Mouse (Mus musculus): Measurements from ENCODE around the gene Prkce. TPM values are rescaled to one million over a fixed set of nuclear protein-coding genes. Genes with fewer than 3 reads are reported as not detected.

Prkce gene
- polyA plus RNA-seq, 1 experiment, result not detected

GRCm38 (mm10) chr17:86303401-86304243, 136.0 kb downstream of the Prkce start:
- Histone ChIP-seq H3K4me3 (ENCODE audit: insufficient read depth, low read depth, low read length) (no peak overlapping the region), H3K27ac (ENCODE audit: insufficient read depth, low read depth, low read length) (no peak overlapping the region), H3K4me1 (ENCODE audit: control insufficient read depth, insufficient read depth, low read length) (peaks cover 46% of the 10 kb centered on the region)
- TF ChIP-seq CTCF (IDR thresholded peaks at IDR 0.05; ENCODE audit: insufficient read depth, low read depth, low read length), result no peak
- no peak for TF ChIP-seq POLR2A (IDR thresholded peaks at IDR 0.05; ENCODE audit: insufficient read depth, low read depth, low read length)
- WGBS, result 86% methylated on average over 19 of the region's 19 CpGs

DNA sequence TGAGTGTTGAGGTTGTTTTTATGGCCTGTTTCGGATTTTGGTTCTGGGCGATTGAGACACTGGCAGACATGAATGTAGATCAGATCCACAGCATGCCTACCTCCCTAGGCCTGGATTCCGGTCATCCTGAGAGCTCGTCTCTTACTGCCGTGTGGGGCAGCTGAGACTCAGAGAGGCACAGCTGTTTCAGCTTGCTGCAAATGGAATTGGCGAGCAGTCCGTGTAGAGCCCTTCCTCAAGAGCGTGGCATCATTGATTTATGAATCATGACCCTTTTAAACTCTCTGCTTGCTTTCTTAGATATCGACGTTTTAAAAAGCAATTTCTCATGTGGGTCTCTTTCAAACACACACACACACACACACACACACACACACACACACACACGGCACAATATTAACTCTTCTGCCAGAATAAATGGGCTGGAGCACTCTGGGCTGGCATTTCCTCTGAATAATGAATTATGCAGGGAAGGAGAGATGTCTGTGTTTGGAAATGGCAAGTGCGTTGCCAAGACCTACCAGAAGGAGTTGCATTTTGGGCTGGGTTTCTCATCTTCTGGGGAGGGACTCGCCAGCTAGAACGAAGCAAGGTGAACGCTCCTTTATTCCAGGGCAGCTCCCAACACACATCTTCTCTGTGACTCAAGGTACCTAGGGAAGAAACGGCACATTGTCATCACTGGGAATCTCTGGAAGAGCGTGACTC, 137.5 kb downstream of the Prkce start:
- no peak overlapping the region for H3K27ac ChIP-seq (ENCODE audit: insufficient read depth, low read depth, low read length)
- whole genome bisulfite sequencing, result 68% methylated on average over 17 of the region's 17 CpGs

DNA sequence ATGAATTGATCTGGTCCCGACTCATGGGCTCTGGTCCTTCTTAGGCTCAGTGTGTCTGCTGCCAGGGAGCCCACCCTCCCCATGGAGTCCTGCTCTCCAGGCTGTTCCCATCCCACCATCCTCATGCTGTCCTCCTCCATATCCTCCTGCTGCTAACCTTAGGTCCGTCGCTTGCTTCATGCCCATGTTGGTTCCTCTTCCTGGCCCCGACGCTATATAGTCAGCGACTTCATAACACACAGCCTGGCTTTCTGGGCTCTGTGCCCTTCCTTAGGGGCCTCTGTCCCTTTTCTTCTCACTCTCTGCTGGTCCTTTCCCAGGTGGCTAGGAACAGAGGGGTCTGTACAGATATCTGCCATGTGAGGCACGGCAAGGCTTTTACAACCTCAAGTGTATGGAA, 138.6 kb downstream of the Prkce start:
- H3K4me3 ChIP-seq (ENCODE audit: insufficient read depth, low read depth, low read length), result no peak overlapping the region
- no peak overlapping the region for H3K27ac ChIP-seq (ENCODE audit: insufficient read depth, low read depth, low read length)
- TF ChIP-seq POLR2A (IDR thresholded peaks at IDR 0.05; ENCODE audit: insufficient read depth, low read depth, low read length) (no peak), CTCF (IDR thresholded peaks at IDR 0.05; ENCODE audit: insufficient read depth, low read depth, low read length) (no peak)
- WGBS, result 85% methylated on average over 7 of the region's 7 CpGs
- H3K4me1 ChIP-seq (ENCODE audit: control insufficient read depth, insufficient read depth, low read length), result peaks cover 51% of the 10 kb centered on the region

More for the DNA sequence above, 137.5 kb downstream of the Prkce start:
- Histone ChIP-seq H3K4me1 (ENCODE audit: control insufficient read depth, insufficient read depth, low read length) (peaks cover 52% of the 10 kb centered on the region), H3K4me3 (ENCODE audit: insufficient read depth, low read depth, low read length) (no peak overlapping the region)
- no peak for TF ChIP-seq CTCF (IDR thresholded peaks at IDR 0.05; ENCODE audit: insufficient read depth, low read depth, low read length)

GRCm38 (mm10) chr17:86313413-86314139, 146.0 kb downstream of the Prkce start:
- 61% methylated on average over 8 of the region's 8 CpGs for WGBS
- TF ChIP-seq POLR2A (IDR thresholded peaks at IDR 0.05; ENCODE audit: insufficient read depth, low read depth, low read length) (no peak), CTCF (IDR thresholded peaks at IDR 0.05; ENCODE audit: insufficient read depth, low read depth, low read length) (no peak)
- Histone ChIP-seq H3K4me1 (ENCODE audit: control insufficient read depth, insufficient read depth, low read length) (peaks cover 35% of the 10 kb centered on the region), H3K27ac (ENCODE audit: insufficient read depth, low read depth, low read length) (no peak overlapping the region), H3K4me3 (ENCODE audit: insufficient read depth, low read depth, low read length) (no peak overlapping the region)

- Histone ChIP-seq H3K4me1 (ENCODE audit: control insufficient read depth, insufficient read depth, low read length) (peaks cover 23% of the 10 kb centered on the region), H3K27ac (ENCODE audit: insufficient read depth, low read depth, low read length) (no peak overlapping the region), H3K4me3 (ENCODE audit: insufficient read depth, low read depth, low read length) (no peak overlapping the region)
- 91% methylated on average over 4 of the region's 4 CpGs for WGBS
- TF ChIP-seq CTCF (IDR thresholded peaks at IDR 0.05; ENCODE audit: insufficient read depth, low read depth, low read length) (no peak), POLR2A (IDR thresholded peaks at IDR 0.05; ENCODE audit: insufficient read depth, low read depth, low read length) (no peak)
These were observed 148.3 kb downstream of the Prkce start for GRCm38 (mm10) chr17:86315874-86316273.

GRCm38 (mm10) chr17:86316771-86317170, 149.2 kb downstream of the Prkce start:
- Histone ChIP-seq H3K27ac (ENCODE audit: insufficient read depth, low read depth, low read length) (no peak overlapping the region), H3K4me3 (ENCODE audit: insufficient read depth, low read depth, low read length) (no peak overlapping the region), H3K4me1 (ENCODE audit: control insufficient read depth, insufficient read depth, low read length) (peaks cover 18% of the 10 kb centered on the region)
- no peak for TF ChIP-seq CTCF (IDR thresholded peaks at IDR 0.05; ENCODE audit: insufficient read depth, low read depth, low read length)
- no peak for TF ChIP-seq POLR2A (IDR thresholded peaks at IDR 0.05; ENCODE audit: insufficient read depth, low read depth, low read length)
- 94% methylated on average over 5 of the region's 5 CpGs for WGBS

DNA sequence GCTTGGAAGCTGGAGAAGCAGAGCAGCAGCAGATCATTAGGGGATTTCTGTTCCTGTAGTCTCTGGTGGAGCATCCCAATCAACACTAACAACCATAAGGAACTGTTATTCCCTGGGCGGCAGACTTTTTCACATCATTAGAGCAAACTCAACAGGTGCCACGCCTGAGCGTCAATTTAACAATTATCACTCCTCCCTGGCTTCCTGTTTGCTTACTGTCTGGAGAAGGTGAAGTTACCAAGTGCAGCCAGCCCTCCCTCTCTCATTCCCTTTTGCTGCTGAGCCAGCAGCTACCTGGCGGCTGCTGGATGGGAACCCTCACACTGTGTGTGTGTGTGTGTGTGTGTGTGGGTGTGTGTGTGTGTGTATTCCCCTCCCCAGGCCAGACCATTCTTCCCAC, 149.6 kb downstream of the Prkce start:
- 90% methylated on average over 4 of the region's 4 CpGs for WGBS
- peaks cover 18% of the 10 kb centered on the region for H3K4me1 ChIP-seq (ENCODE audit: control insufficient read depth, insufficient read depth, low read length)
- no peak overlapping the region for H3K4me3 ChIP-seq (ENCODE audit: insufficient read depth, low read depth, low read length)
- no peak overlapping the region for H3K27ac ChIP-seq (ENCODE audit: insufficient read depth, low read depth, low read length)
- TF ChIP-seq POLR2A (IDR thresholded peaks at IDR 0.05; ENCODE audit: insufficient read depth, low read depth, low read length) (no peak), CTCF (IDR thresholded peaks at IDR 0.05; ENCODE audit: insufficient read depth, low read depth, low read length) (no peak)

GRCm38 (mm10) chr17:86319967-86320602, 152.5 kb downstream of the Prkce start:
- no peak overlapping the region for H3K27ac ChIP-seq (ENCODE audit: insufficient read depth, low read depth, low read length)
- TF ChIP-seq CTCF (IDR thresholded peaks at IDR 0.05; ENCODE audit: insufficient read depth, low read depth, low read length) (no peak), POLR2A (IDR thresholded peaks at IDR 0.05; ENCODE audit: insufficient read depth, low read depth, low read length) (no peak)
- 91% methylated on average over 13 of the region's 13 CpGs for WGBS

More at GRCm38 (mm10) chr17:86319967-86320602, 152.5 kb downstream of the Prkce start:
- Histone ChIP-seq H3K4me3 (ENCODE audit: insufficient read depth, low read depth, low read length) (no peak overlapping the region), H3K4me1 (ENCODE audit: control insufficient read depth, insufficient read depth, low read length) (peaks cover 25% of the 10 kb centered on the region)
